Mouse (Mus musculus): ENCODE measurements around the gene Cib3. TPM values are rescaled to one million over a fixed set of nuclear protein-coding genes. Genes with fewer than 3 reads are reported as not detected.

Cib3 gene
- polyA plus RNA-seq, 1 experiment from 2014 or later: not detected

DNA sequence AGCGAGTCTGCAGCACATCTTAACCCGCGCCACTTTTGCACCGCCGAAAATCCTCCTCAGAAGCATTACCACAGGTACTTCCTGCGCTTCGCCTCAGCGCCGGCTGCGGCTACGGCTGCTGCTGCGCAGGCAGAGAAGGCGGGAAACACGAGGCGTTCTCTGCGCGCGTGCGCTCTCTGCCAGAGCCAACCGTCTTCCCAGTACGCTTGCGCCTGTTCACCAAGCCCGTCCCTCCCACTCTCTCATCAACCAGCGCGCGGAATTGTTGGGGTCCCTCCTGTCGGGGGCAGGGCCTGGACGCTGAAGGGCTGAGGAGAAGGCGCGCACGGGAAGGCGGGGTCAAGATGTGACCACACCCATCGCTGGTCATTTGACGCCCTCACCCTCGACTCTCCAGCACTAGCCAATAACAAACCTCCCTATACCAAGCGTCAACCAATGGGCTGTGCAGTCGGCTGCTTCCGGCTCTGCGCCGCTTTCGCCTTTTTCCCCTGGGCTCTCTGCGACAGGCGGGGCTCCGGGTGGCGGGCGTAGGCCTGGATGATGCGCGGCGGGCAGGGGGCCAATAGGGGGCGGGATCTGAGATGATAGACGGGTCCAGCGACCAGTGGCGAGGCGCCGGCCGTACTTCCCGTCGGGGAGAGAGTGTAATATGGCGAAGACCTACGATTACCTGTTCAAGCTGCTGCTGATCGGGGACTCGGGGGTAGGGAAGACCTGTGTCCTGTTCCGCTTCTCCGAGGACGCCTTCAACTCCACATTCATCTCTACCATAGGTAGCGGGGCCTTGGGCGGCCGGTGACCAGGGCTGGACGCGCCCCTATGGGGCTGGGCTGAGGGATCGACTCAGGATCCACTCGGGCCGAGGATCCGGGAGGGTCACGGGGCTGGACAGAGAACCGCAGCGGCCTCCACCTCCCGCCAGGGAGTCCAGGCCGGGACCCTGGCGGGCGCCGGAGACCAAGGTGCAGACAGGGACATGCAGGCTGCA is 51.6 kb downstream of the Cib3 start, which contains the start of gene Rab8a:
Gene Rab8a, plus strand, starts transcription at position 494 of the 991 bp plus-strand sequence.
- Histone ChIP-seq H3K4me2 (peak within 1 kb of the TSS; percentile 74), H3K9ac (peak within 1 kb of the TSS; percentile 87), H3K27ac (replicated peaks) (peak within 1 kb of the TSS; percentile 84), H3K27me3 (no peaks in the 10 kb centered on the region), H3K4me1 (replicated peaks) (peaks cover 24% of the 10 kb centered on the region), H3K9me3 (no peaks in the 10 kb centered on the region), H3K4me3 (peak within 1 kb of the TSS; percentile 85), H3K36me3 (no peaks in the 10 kb centered on the region; the same call in 1 of the 2 replicates)
- under 1% methylated on average over 82 of the region's 82 CpGs for WGBS
- peak; percentile 99 for ATAC-seq (ENCODE audit: low FRiP score, low read depth)

DNA sequence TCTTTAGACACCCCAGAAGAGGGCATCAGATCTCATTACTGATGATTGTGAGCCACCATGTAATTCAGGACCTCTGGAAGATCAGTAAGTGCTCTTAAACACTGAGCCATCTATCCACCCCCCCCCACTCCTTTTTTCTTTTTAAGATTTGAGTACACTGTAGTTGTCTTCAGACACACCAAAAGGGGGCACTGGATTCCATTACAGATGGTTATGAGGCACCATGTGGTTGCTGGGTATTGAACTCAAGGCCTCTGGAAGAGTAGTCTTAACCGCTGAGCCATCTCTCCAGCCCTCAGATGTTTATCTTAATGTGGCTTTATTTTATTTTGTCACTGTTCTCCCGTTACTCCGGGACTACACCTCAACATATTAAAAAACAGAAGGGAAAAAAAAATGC is 52.6 kb downstream of the Cib3 start:
- WGBS: 57% methylated on average over 3 of the region's 3 CpGs
- peaks cover 24% of the 10 kb centered on the region for H3K4me1 ChIP-seq (replicated peaks)
- H3K9ac ChIP-seq: peak overlapping the region; percentile 64
- peak overlapping the region; percentile 85 for H3K4me3 ChIP-seq
- H3K9me3 ChIP-seq: no peaks in the 10 kb centered on the region
- peak overlapping the region; percentile 74 for H3K4me2 ChIP-seq
- no peaks in the 10 kb centered on the region for H3K27me3 ChIP-seq
- no peaks in the 10 kb centered on the region; the same call in 1 of the 2 replicates for H3K36me3 ChIP-seq
- H3K27ac ChIP-seq (replicated peaks): no peak overlapping the region
- ATAC-seq (ENCODE audit: low FRiP score, low read depth): no peak

DNA sequence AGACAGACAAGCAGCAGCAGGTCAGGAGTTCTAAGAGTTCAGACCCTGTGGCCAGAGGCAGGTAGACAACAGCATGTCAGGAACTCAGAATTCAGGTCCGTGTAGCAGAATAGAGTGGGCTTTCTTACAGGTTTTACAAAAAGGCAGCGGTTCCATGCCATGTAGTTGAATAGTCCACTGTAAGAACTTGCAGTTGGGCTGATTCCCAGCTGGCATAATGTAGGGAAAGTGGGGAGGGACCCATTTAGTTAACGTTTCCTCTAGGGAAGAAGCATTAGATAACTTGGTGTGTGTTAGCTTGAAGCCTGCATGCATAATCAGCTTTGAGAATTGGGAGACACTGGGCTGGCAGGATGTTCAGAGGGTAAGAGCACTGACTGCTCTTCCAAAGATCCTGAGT is 53.9 kb downstream of the Cib3 start:
- peaks cover 24% of the 10 kb centered on the region for H3K4me1 ChIP-seq (replicated peaks)
- H3K9ac ChIP-seq: no peak overlapping the region
- H3K4me2 ChIP-seq: no peak overlapping the region
- H3K27ac ChIP-seq (replicated peaks): no peak overlapping the region
- H3K27me3 ChIP-seq: no peaks in the 10 kb centered on the region
- 75% methylated on average over 3 of the region's 3 CpGs for whole genome bisulfite sequencing
- no peaks in the 10 kb centered on the region for H3K36me3 ChIP-seq
- H3K4me3 ChIP-seq: no peak overlapping the region
- no peaks in the 10 kb centered on the region for H3K9me3 ChIP-seq
- ATAC-seq (ENCODE audit: low FRiP score, low read depth): no peak

DNA sequence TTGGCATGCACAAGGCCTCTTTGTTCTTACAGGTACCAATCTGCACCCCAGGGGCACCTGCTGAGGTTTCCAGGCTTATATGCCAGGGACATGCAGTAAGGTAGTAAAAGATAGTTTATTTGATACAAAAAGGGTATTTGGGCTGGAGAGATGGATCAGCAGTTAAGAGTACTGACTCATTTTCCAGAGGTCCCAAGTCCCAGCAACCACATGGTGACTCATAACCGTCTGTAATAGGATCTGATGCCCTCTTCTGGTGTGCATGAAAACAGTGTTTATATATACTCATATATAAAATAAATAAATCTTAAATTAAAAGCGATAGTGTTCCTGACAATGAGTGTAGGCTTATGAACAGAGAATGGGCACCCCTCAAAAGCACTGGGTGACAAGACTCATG is 54.5 kb downstream of the Cib3 start:
- H3K9ac ChIP-seq: no peak overlapping the region
- ATAC-seq (ENCODE audit: low FRiP score, low read depth): no peak
- no peaks in the 10 kb centered on the region for H3K9me3 ChIP-seq
- peaks cover 24% of the 10 kb centered on the region for H3K4me1 ChIP-seq (replicated peaks)
- H3K4me3 ChIP-seq: no peak overlapping the region
- H3K36me3 ChIP-seq: no peaks in the 10 kb centered on the region
- H3K4me2 ChIP-seq: no peak overlapping the region
- WGBS: 78% methylated on average over 2 of the region's 2 CpGs
- no peak overlapping the region for H3K27ac ChIP-seq (replicated peaks)
- no peaks in the 10 kb centered on the region for H3K27me3 ChIP-seq

Other genes with a start within 250 kb of the Cib3 start
- gene Cyp4f18, start 203.2 kb downstream of the Cib3 start, polyA plus RNA-seq (2015; fragmentation: Nextera tagmentation; extraction: Ambion mirVana): 0.40 and 1.1 TPM in 2 replicates
- gene Olfr372, start 171.6 kb downstream of the Cib3 start, polyA plus RNA-seq (2015; fragmentation: Nextera tagmentation; extraction: Ambion mirVana): 0.04 TPM in 1 of 2 replicates, not detected in the other
- not detected in 2 replicates for gene Olfr373, start 129.7 kb downstream of the Cib3 start, polyA plus RNA-seq (2015; fragmentation: Nextera tagmentation; extraction: Ambion mirVana)
- 0.07 TPM in 1 of 2 replicates, not detected in the other for gene Olfr374, start 105.8 kb downstream of the Cib3 start, polyA plus RNA-seq (2015; fragmentation: Nextera tagmentation; extraction: Ambion mirVana)
- 187 and 202 TPM in 2 replicates for gene Tpm4, start 77.9 kb downstream of the Cib3 start, polyA plus RNA-seq (2015; fragmentation: Nextera tagmentation; extraction: Ambion mirVana)
- 84.2 and 85.7 TPM in 2 replicates for gene Rab8a, start 51.6 kb downstream of the Cib3 start, polyA plus RNA-seq (2015; fragmentation: Nextera tagmentation; extraction: Ambion mirVana)
- gene Hsh2d, start 23.2 kb downstream of the Cib3 start, polyA plus RNA-seq (2015; fragmentation: Nextera tagmentation; extraction: Ambion mirVana): not detected in 2 replicates
- not detected in 2 replicates for gene Gm11034, start 799 bp upstream of the Cib3 start, polyA plus RNA-seq (2015; fragmentation: Nextera tagmentation; extraction: Ambion mirVana)
- 91.8 and 97.1 TPM in 2 replicates for gene Fam32a, start 6.9 kb upstream of the Cib3 start, polyA plus RNA-seq (2015; fragmentation: Nextera tagmentation; extraction: Ambion mirVana)
- 238 and 278 TPM in 2 replicates for gene Ap1m1, start 27.2 kb upstream of the Cib3 start, polyA plus RNA-seq (2015; fragmentation: Nextera tagmentation; extraction: Ambion mirVana)
- gene Gm10282, start 92.4 kb upstream of the Cib3 start, polyA plus RNA-seq (2015; fragmentation: Nextera tagmentation; extraction: Ambion mirVana): 9.8 and 12.5 TPM in 2 replicates
- gene Klf2, start 106.2 kb upstream of the Cib3 start, polyA plus RNA-seq (2015; fragmentation: Nextera tagmentation; extraction: Ambion mirVana): 6.4 and 6.9 TPM in 2 replicates
- 55.9 and 58.5 TPM in 2 replicates for gene Eps15l1, start 208.6 kb upstream of the Cib3 start, polyA plus RNA-seq (2015; fragmentation: Nextera tagmentation; extraction: Ambion mirVana)
- 0.85 and 1.5 TPM in 2 replicates for gene Calr3, start 231.0 kb upstream of the Cib3 start, polyA plus RNA-seq (2015; fragmentation: Nextera tagmentation; extraction: Ambion mirVana)
- gene 1700030K09Rik, start 231.0 kb upstream of the Cib3 start, polyA plus RNA-seq (2015; fragmentation: Nextera tagmentation; extraction: Ambion mirVana): 16.5 and 17.0 TPM in 2 replicates